Mouse (Mus musculus) heart, adult 9 months (tissue): ENCODE results near the gene Zfp36l1.

Experiments
- DNase-seq, 2 experiments: peaks; one replicate each; pipeline ENCODE4 v3.0.0; 2022; ENCODE audit warnings: low spot score in 2 of 2

Gene Zfp36l1

GRCm38 (mm10) chr12:80070534-80071287 lies 42.1 kb downstream of the Zfp36l1 start:
- no peak for DNase-seq

GRCm38 (mm10) chr12:80069040-80069439 lies 43.8 kb downstream of the Zfp36l1 start:
- DNase-seq = no peak

- no peak for DNase-seq
Measured at GRCm38 (mm10) chr12:80068016-80068415, 44.8 kb downstream of the Zfp36l1 start.

- no peak for DNase-seq
Measured at GRCm38 (mm10) chr12:80065049-80065448, 47.8 kb downstream of the Zfp36l1 start.

GRCm38 (mm10) chr12:80064306-80064705 lies 48.5 kb downstream of the Zfp36l1 start:
- DNase-seq = no peak

GRCm38 (mm10) chr12:80063402-80064150 lies 49.2 kb downstream of the Zfp36l1 start:
- no peak for DNase-seq

- DNase-seq = peak; percentile 43 to 53
Measured at GRCm38 (mm10) chr12:80062410-80063401, 50.1 kb downstream of the Zfp36l1 start.

GRCm38 (mm10) chr12:80061810-80062209 lies 51.0 kb downstream of the Zfp36l1 start:
- DNase-seq = peak; percentile 70 to 73

GRCm38 (mm10) chr12:80060809-80061208 lies 52.0 kb downstream of the Zfp36l1 start:
- peak; percentile 54 to 80 for DNase-seq

GRCm38 (mm10) chr12:80060338-80060737 lies 52.5 kb downstream of the Zfp36l1 start:
- no peak for DNase-seq

GRCm38 (mm10) chr12:80059773-80060328 lies 53.0 kb downstream of the Zfp36l1 start:
- no peak for DNase-seq
